Mouse (Mus musculus): ENCODE measurements at regions not wholly inside any gene's neighbourhood (a gene's known extent, or its start where the extent isn't known, plus 50 kb on each side); places are given as distances from the start of the nearest gene placed in this dataset.
A peak's percentile ranks its signal among the peaks of the same experiment; 100 is the strongest.

DNA sequence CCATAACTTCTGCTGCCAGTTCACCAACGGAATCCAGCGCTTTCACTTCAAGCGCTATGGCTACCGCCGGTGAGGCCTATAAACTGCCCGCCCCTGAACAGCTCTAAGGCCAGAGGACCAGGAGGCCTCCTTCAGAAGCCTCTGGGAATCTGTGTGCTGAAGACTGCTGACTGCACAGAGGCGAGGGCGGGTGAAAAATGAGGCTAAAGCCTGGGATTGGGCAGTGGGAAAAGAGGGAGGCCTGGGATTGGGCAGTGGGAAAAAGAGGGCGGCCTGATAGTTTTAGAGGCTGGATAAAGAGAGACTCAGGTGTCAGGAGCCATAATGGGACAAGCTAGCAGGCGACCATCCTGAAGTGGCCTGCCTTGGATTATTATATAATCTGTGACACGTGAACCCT lies 80.8 kb downstream of the Plekhb2 start:
- DNase-seq (ENCODE audit: low spot score), result no peak

GRCm38 (mm10) chr1:34943196-34943595 lies 93.4 kb downstream of the Plekhb2 start:
- no peak for DNase-seq (ENCODE audit: low spot score)

- DNase-seq (ENCODE audit: low spot score), result no peak
These were observed 112.1 kb downstream of the Plekhb2 start for GRCm38 (mm10) chr1:34961633-34962507.

DNA sequence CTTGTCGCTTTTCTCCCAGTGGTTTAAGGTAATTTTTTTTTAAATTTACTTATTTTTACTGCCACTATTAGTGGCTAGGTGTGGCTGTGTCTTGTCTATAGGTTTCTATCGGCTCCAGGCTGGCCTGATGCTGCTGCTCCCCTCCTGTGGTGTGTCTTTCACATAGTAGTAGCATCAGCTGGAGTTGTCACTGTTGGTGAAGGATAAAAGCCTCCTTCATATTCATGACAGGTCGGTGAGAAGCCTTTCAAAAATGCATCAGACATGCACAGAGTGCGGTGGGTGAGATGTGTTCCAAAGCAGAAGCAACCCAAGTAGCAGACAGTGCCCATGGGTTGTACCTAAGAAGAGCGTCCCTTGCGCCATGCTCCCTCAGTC lies 112.7 kb downstream of the Plekhb2 start:
- DNase-seq (ENCODE audit: low spot score), result no peak

GRCm38 (mm10) chr1:34974801-34975200 lies 125.0 kb downstream of the Plekhb2 start:
- no peak for DNase-seq (ENCODE audit: low spot score)

DNA sequence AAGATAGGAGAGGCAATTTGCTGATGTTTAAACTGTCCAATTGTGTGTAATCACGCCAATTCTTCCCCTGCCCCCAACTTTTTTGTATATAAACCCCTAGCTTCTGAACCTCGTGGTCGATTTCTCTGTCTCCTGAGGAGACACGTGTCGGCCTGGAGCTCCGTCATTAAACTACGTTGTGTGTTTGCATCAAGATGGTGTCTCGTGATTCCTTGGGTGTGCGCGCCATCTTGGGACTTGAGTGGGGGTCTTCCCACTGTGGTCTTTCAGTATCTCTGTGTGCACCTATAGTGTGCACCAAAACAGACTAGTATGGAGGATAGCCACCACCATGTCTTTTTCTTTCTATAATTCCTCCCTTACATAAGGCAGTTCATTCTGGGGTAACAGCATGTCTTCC lies 128.4 kb downstream of the Plekhb2 start:
- DNase-seq (ENCODE audit: low spot score), result no peak

GRCm38 (mm10) chr1:34979350-34979749 lies 129.6 kb downstream of the Plekhb2 start:
- DNase-seq (ENCODE audit: low spot score), result no peak

GRCm38 (mm10) chr1:34981934-34982333 lies 132.2 kb downstream of the Plekhb2 start:
- DNase-seq (ENCODE audit: low spot score), result no peak

DNA sequence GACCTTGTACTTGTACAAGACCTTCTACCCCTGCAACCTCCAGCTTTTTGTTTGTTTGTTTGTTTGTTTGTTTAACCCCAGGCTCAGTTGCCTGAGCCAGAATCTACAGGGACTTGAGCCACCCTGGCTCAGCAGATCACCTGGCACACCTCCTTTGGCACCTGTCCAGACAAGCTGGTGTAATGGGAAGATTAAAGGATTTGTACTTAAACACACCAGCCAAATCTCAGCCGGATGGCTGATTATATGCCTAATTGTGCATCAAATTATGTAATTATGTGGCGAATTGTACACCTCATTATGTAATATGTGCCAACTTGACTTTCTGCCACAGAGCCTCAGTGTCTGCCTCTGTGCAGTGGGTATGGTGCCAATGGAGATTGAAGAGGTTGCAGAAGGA lies 133.2 kb downstream of the Plekhb2 start:
- DNase-seq (ENCODE audit: low spot score), result no peak

GRCm38 (mm10) chr1:34986861-34987260 lies 137.1 kb downstream of the Plekhb2 start:
- no peak for DNase-seq (ENCODE audit: low spot score)

DNA sequence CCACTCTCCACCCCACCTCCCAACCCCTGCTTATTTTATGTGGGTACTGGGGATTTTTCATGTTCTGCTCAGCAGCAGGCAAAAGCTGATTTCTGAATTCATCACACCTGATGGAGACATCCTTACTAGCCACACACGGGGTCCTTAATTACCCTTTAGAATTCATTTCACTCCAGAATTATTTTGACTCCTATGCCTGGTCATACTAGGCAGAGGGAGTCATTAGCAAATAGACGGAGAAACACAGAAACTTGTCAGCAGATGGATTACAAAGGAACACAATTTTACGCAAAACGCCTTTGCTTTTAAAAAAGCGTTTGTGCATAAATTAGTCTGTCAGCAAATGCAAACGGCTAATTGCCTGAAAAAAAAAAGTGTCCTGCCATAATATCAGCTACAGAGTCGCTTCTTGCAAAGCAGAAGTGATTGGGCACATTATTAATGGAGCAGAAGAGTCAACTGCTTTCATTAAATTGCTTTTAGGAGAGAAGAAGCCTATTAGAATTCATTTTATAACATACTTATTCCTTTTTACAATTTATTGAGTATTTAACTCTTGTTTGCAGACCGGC lies 138.0 kb downstream of the Plekhb2 start:
- DNase-seq (ENCODE audit: low spot score), result no peak

DNA sequence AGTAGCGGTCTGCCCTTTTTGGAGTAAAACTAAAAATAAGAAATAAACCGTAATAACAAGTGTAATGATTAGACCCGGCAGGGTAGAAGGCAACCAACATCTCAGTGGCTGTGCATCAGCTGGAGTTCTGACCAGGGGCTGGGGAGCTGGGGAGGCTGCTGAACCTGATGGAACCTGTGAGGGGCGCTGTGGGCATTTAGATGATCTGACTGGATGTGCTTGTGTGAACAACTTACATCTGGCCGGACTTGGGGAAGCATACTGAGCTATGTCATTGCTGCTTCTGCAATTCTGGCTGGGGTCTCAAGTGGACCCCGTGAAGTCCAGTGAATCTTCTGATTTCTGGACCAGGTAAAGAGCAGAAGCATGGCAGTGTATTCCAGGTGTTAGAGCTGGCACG lies 138.4 kb downstream of the Plekhb2 start:
- no peak for DNase-seq (ENCODE audit: low spot score)

GRCm38 (mm10) chr1:35000801-35001200 lies 151.0 kb downstream of the Plekhb2 start:
- DNase-seq (ENCODE audit: low spot score), result no peak

GRCm38 (mm10) chr1:35017471-35017870 lies 167.7 kb downstream of the Plekhb2 start:
- peak; percentile 7 for DNase-seq (ENCODE audit: low spot score)

- no peak for DNase-seq (ENCODE audit: low spot score)
These were observed 182.8 kb downstream of the Plekhb2 start for GRCm38 (mm10) chr1:35032619-35033018.

DNA sequence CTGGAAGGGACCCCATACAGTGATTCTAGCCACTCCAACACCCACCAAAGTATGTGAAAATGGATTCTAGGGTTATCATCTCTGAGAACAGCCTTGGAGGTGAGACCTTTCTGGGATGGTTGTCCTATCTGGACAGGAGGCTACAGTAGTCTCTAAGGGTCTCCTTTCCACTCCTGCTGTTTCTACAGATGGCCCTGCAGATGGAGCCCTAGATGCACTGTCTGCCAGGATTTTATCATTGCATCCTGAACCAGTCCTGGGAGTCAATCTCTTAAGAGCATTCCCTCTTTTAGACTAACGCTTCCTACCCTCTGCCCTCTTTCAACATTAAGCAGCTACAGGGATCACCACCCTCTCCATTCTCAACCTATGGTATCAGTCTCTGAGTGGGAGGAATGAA lies 223.0 kb downstream of the Plekhb2 start:
- no peak for DNase-seq (ENCODE audit: low spot score)

GRCm38 (mm10) chr1:35094873-35095272 lies 245.1 kb downstream of the Plekhb2 start:
- DNase-seq (ENCODE audit: low spot score), result no peak

DNA sequence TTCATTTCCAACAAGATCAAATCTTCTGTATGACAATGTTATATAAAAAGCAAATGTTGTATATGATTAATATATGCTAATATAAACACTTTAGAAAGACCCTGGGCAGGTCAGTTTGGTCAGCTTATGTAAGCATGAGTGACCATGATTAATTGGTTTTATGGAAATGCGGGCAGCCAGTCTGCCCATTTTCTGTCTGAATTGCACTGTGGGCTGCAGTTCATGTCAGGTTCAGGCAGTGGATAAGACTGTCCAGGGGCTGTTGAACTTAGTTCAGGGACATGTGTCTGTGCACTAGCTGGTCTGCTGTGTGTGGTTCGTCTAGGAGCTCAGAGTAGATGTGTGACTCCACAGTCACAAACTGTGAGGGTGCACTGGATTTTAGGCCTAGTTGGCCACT lies 246.0 kb downstream of the Plekhb2 start:
- no peak for DNase-seq (ENCODE audit: low spot score)

DNA sequence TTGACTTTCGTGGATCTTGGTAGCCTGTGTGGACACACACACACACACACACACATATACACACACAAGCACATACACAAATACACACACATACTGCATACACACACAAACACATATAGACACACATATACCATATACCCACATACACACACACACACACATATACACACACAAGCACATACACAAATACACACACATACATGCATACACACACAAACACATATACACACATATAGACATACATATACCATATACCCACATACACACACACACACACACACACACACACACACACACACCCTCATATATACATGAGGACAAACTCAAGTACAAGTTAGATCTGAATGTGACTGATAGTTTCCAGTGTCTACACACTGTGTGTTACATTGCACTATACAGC lies 256.9 kb downstream of the Plekhb2 start:
- no peak for DNase-seq (ENCODE audit: low spot score)

DNA sequence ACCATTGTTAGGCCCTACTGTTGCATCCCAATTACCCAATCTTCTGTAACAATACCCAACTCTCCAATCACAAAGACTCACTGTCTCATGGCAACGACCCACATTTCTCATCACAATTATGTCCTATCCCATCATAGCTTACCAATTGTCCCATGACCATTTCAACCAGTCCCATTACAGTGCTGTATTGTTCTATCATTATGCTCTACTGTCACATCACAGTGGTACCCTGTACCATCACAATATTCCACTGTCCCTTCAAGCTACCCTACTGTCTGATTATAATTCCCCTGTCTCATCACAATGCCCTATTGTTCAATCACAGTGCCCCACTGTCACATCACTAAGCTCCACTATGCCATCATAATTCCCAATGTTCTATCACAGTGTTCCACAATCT lies 260.0 kb downstream of the Plekhb2 start:
- DNase-seq (ENCODE audit: low spot score), result no peak

GRCm38 (mm10) chr1:35115521-35115920 lies 265.7 kb downstream of the Plekhb2 start:
- no peak for DNase-seq (ENCODE audit: low spot score)

DNA sequence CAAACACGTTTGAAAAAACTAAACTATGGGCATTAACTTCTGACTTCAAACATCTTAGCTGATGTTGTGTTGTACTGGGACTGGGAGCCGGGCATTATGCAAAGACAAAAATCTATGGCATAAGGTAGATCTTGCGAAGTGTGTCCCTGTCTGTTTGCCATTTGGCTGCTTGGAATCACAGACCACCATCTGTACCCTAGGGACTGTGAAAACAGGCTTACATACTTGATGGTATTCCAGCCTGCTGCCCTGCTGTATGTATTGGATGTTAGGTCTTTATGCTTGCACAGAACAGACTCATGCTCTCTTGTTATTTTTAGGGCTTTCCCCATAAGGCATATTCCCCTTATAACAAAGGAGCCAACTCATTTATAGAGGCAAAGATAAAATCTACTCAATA lies 288.1 kb downstream of the Plekhb2 start:
- no peak for DNase-seq (ENCODE audit: low spot score)

GRCm38 (mm10) chr1:35149036-35149435 lies 299.3 kb downstream of the Plekhb2 start:
- no peak for DNase-seq (ENCODE audit: low spot score)

All from thymus, postnatal 0 days (tissue).